Mouse (Mus musculus): Measurements from ENCODE around the gene Abcd1. TPM values are rescaled to one million over a fixed set of nuclear protein-coding genes. Genes with fewer than 3 reads are reported as not detected.

The Abcd1 gene
- polyA plus RNA-seq (2015; fragmentation: Nextera tagmentation; extraction: Ambion mirVana), result 34.7 and 35.7 TPM in 2 replicates

DNA sequence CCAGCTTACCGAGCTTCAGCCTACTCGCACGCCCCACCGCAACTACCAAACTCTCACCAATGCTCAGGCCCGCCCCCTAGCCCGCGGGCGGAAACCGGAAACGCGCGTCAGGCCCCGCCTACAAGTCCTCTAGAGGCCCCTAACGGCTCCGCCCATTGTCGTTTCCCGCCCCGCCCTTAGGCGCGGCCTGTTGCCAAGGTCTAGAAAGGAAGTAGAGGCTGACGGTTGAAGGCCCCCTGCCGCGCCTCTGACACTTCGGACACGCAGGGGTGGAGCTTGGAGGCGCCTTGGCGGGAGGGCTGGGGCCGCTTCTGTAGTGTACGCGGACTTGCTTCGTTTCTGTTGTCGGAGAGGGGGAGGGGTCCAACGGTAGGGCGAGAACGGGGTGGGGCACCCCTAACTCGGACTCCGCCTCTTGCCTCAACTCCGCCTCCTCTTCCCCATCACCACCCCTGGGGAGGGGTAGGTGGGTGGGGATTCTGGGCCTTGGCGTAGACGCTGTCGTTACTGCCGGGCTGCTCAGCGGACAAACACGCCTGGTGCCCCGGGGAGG is at the start of gene Abcd1, which contains the start of gene Bcap31:
Abcd1 (plus strand) TSS at position 489 of the 553 bp plus-strand sequence.
Bcap31 (minus strand) TSS at position 67 of the 553 bp plus-strand sequence.
- peak within 1 kb of the TSS; percentile 61 for H3K4me2 ChIP-seq (replicated peaks; ENCODE audit: low read depth, low read length)
- H3K9me3 ChIP-seq (ENCODE audit: low read length), result no peaks in the 10 kb centered on the region
- peak; percentile 97 for DNase-seq (ENCODE audit: low spot score)
- TF ChIP-seq CTCF (IDR thresholded peaks at IDR 0.05) (no peak), EP300 (IDR thresholded peaks at IDR 0.05) (peak; percentile 87)
- WGBS, result 15% methylated on average over 32 of the region's 45 CpGs
- H3K4me3 ChIP-seq (ENCODE audit: low read depth, low read length), result peak within 1 kb of the TSS; percentile 51
- H3K36me3 ChIP-seq (ENCODE audit: insufficient read depth, low read length), result no peaks in the 10 kb centered on the region
- H3K27me3 ChIP-seq (replicated peaks; ENCODE audit: insufficient read depth, low read length), result no peaks in the 10 kb centered on the region
- peak within 1 kb of the TSS; percentile 43 for H3K9ac ChIP-seq (replicated peaks; ENCODE audit: low read depth)
- H3K27ac ChIP-seq (ENCODE audit: low read length), result peak within 1 kb of the TSS; percentile 87
- ATAC-seq, result peak; percentile 93
- no peaks in the 10 kb centered on the region for H3K4me1 ChIP-seq (ENCODE audit: insufficient read depth, low read depth, low read length)

DNA sequence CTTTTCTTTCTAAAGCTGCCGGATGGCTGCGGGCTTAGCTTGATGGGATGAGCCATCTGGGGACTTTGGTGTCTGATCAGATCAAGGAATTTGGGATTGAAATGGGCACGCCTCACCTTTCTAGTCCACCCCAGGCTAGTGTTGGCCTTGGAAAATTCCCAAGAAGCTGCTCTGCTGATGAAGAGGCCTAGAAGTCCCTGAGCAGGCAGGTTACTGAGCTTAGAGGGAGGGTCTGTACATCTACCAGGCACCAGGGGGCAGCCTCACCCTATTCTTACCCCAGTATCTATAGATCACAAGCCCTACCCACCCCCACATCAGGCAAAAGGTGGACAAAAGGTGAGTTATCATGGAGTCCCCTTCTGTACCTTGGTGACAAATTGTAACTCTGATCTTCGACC is 44.4 kb upstream of the Abcd1 start:
- 51% methylated on average over 4 of the region's 4 CpGs for WGBS
- TF ChIP-seq CTCF (IDR thresholded peaks at IDR 0.05) (peak; percentile 66), EP300 (IDR thresholded peaks at IDR 0.05) (no peak)
- Histone ChIP-seq H3K27me3 (replicated peaks; ENCODE audit: insufficient read depth, low read length) (no peaks in the 10 kb centered on the region), H3K27ac (ENCODE audit: low read length) (no peak overlapping the region), H3K9me3 (ENCODE audit: low read length) (no peaks in the 10 kb centered on the region), H3K36me3 (ENCODE audit: insufficient read depth, low read length) (no peaks in the 10 kb centered on the region), H3K9ac (replicated peaks; ENCODE audit: low read depth) (no peak overlapping the region), H3K4me1 (ENCODE audit: insufficient read depth, low read depth, low read length) (no peaks in the 10 kb centered on the region), H3K4me3 (ENCODE audit: low read depth, low read length) (no peak overlapping the region), H3K4me2 (replicated peaks; ENCODE audit: low read depth, low read length) (no peak overlapping the region)
- ATAC-seq (peak; percentile 51), DNase-seq (ENCODE audit: low spot score) (peak; percentile 69)

DNA sequence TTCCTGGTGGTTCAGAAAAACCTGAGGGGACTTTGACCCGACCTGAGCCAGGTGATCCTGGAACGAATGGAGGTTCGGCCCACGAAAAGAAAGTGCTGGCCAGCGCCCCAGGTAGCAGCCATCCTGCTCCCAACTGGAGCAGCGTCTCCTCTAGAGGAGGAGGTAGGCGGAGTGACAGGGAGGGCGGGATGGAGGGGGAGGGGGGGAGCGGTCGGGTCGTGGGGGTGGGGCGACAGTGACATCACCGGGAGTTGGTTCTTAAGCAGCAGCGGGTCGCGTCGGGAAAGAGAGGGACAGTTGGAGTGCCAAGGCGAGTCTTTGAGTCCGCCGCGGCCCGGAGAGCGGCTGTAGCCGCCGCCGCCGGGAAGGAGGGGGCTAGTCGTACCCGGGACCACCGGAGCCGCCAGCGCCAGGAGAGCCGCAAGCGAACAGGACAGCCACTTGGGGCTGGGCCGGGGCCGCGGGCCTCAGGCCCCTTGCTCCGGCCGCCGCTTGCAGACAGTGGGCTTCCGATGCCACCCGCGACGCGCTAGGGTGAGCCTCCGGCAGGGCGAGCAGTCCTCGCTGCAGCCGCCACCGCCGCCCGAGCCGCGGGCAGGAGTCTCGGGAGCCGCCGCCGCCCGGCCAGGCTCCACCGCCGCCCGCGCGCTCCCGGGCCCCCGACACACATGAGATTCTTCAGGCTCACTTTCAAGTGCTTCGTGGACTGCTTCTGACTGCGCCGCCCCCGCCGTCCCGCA is 43.3 kb upstream of the Abcd1 start, which contains the start of gene Slc6a8:
Slc6a8 (plus strand) TSS at position 272 of the 740 bp plus-strand sequence.
- no peaks in the 10 kb centered on the region for H3K4me1 ChIP-seq (ENCODE audit: insufficient read depth, low read depth, low read length)
- TF ChIP-seq EP300 (IDR thresholded peaks at IDR 0.05) (no peak), CTCF (IDR thresholded peaks at IDR 0.05) (no peak)
- H3K27me3 ChIP-seq (replicated peaks; ENCODE audit: insufficient read depth, low read length), result no peaks in the 10 kb centered on the region
- H3K4me2 ChIP-seq (replicated peaks; ENCODE audit: low read depth, low read length), result peak within 1 kb of the TSS; percentile 74
- no peaks in the 10 kb centered on the region for H3K36me3 ChIP-seq (ENCODE audit: insufficient read depth, low read length)
- ATAC-seq (peak; percentile 90), DNase-seq (ENCODE audit: low spot score) (peak; percentile 84)
- H3K9me3 ChIP-seq (ENCODE audit: low read length), result no peaks in the 10 kb centered on the region
- peak within 1 kb of the TSS; percentile 72 for H3K27ac ChIP-seq (ENCODE audit: low read length)
- 8% methylated on average over 19 of the region's 72 CpGs for WGBS
- peak within 1 kb of the TSS; percentile 61 for H3K4me3 ChIP-seq (ENCODE audit: low read depth, low read length)
- H3K9ac ChIP-seq (replicated peaks; ENCODE audit: low read depth), result peak within 1 kb of the TSS; percentile 51

DNA sequence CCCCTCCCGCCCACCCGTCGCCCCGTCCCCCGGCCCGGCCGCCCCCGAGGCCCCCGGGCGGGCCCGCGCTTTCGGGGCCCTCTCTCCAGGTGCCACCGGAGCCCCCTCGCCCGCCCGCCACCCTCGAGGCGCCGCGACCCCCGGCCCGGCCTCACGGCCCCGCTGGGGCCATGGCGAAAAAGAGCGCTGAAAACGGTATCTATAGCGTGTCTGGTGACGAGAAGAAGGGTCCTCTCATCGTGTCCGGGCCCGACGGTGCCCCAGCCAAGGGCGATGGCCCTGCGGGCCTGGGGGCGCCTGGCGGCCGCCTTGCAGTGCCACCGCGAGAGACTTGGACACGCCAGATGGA is 42.8 kb upstream of the Abcd1 start:
- peak overlapping the region; percentile 61 for H3K4me3 ChIP-seq (ENCODE audit: low read depth, low read length)
- H3K4me2 ChIP-seq (replicated peaks; ENCODE audit: low read depth, low read length), result peak overlapping the region; percentile 74
- no peaks in the 10 kb centered on the region for H3K36me3 ChIP-seq (ENCODE audit: insufficient read depth, low read length)
- no peaks in the 10 kb centered on the region for H3K27me3 ChIP-seq (replicated peaks; ENCODE audit: insufficient read depth, low read length)
- 5% methylated on average over 10 of the region's 42 CpGs for WGBS
- no peaks in the 10 kb centered on the region for H3K9me3 ChIP-seq (ENCODE audit: low read length)
- H3K4me1 ChIP-seq (ENCODE audit: insufficient read depth, low read depth, low read length), result no peaks in the 10 kb centered on the region
- ATAC-seq, result no peak
- no peak for DNase-seq (ENCODE audit: low spot score)
- peak overlapping the region; percentile 51 for H3K9ac ChIP-seq (replicated peaks; ENCODE audit: low read depth)
- no peak overlapping the region; the same call in 1 of the 2 replicates for H3K27ac ChIP-seq (ENCODE audit: low read length)
- no peak for TF ChIP-seq CTCF (IDR thresholded peaks at IDR 0.05)

DNA sequence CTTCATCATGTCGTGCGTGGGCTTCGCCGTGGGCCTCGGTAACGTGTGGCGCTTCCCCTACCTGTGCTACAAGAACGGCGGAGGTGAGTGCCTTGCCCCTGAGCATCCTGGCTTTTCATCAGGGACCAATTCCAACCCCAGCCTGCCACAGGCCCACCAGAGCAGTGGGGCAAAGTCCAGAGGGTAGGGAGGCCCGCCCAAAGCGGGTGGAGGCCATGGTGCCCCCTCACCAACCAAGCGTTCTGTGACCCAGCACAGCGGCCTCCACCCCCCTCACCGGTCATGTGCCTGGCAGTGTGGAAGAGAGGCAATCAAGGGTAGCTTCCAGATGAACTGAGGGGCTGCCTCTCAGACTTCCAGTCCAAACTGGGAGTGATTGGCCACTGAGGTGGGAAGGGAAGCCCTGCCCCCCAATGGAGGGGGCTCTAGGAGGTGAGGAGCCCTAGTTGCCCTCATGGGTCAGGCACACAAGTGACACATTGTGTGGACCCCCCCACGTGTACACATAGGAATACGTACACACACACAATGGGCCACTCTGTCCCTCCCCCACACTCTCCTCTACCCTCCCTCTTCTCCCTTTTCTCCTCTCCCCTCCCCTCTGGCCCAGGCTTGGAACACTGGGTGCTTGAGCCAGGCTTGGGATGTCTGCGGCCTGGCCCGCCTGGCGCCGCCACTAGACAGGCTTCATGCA is 42.3 kb upstream of the Abcd1 start:
- H3K27me3 ChIP-seq (replicated peaks; ENCODE audit: insufficient read depth, low read length), result no peaks in the 10 kb centered on the region

DNA sequence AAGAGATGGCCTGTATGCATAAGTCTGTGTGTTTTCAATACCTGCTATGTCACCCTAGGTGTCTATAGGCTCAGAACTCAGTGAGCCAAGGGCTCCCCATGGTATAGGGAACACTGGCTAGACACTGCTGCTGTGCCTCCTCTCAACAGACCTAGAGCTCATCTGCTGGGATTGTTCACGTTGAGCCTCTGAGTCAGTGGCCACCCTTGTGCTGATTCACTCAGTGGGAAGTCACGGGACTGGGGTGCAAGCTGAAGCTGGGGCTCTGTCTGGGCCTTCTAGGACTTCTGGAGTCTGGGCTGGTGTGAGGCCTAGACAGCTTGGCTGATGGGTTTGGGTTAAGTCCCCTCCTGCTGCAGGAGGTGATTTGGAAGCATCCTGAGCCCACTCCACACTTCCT is 41.2 kb upstream of the Abcd1 start:
- Histone ChIP-seq H3K4me1 (ENCODE audit: insufficient read depth, low read depth, low read length) (no peaks in the 10 kb centered on the region), H3K9ac (replicated peaks; ENCODE audit: low read depth) (no peak overlapping the region), H3K9me3 (ENCODE audit: low read length) (no peaks in the 10 kb centered on the region), H3K27ac (ENCODE audit: low read length) (no peak overlapping the region), H3K4me3 (ENCODE audit: low read depth, low read length) (no peak overlapping the region), H3K27me3 (replicated peaks; ENCODE audit: insufficient read depth, low read length) (no peaks in the 10 kb centered on the region), H3K36me3 (ENCODE audit: insufficient read depth, low read length) (no peaks in the 10 kb centered on the region), H3K4me2 (replicated peaks; ENCODE audit: low read depth, low read length) (no peak overlapping the region)
- no peak for TF ChIP-seq EP300 (IDR thresholded peaks at IDR 0.05)
- no peak for TF ChIP-seq CTCF (IDR thresholded peaks at IDR 0.05)
- ATAC-seq, result no peak
- WGBS, result 50% methylated on average over 2 of the region's 2 CpGs
- no peak for DNase-seq (ENCODE audit: low spot score)

More for the DNA sequence above, 42.3 kb upstream of the Abcd1 start:
- Histone ChIP-seq H3K4me3 (ENCODE audit: low read depth, low read length) (peak overlapping the region; percentile 61), H3K9me3 (ENCODE audit: low read length) (no peaks in the 10 kb centered on the region), H3K36me3 (ENCODE audit: insufficient read depth, low read length) (no peaks in the 10 kb centered on the region), H3K4me1 (ENCODE audit: insufficient read depth, low read depth, low read length) (no peaks in the 10 kb centered on the region), H3K27ac (ENCODE audit: low read length) (no peak overlapping the region), H3K4me2 (replicated peaks; ENCODE audit: low read depth, low read length) (peak overlapping the region; percentile 74), H3K9ac (replicated peaks; ENCODE audit: low read depth) (peak overlapping the region; percentile 51)
- peak; percentile 45 for DNase-seq (ENCODE audit: low spot score)
- peak; percentile 20 for ATAC-seq
- 20% methylated on average over 19 of the region's 20 CpGs for WGBS
- TF ChIP-seq CTCF (IDR thresholded peaks at IDR 0.05) (no peak), EP300 (IDR thresholded peaks at IDR 0.05) (no peak)

Measured in lung, postnatal 0 days (tissue).